Mouse (Mus musculus) fat pad, adult 2 months (tissue): ENCODE data around the gene Moxd2.

Experiments
- DNase-seq: peaks from one replicate; pipeline ENCODE4 v3.0.0-alpha.2; 2011; ENCODE audit warnings: low read depth, low spot score; ENCODE audit errors: extremely low read depth

Gene Moxd2

DNA sequence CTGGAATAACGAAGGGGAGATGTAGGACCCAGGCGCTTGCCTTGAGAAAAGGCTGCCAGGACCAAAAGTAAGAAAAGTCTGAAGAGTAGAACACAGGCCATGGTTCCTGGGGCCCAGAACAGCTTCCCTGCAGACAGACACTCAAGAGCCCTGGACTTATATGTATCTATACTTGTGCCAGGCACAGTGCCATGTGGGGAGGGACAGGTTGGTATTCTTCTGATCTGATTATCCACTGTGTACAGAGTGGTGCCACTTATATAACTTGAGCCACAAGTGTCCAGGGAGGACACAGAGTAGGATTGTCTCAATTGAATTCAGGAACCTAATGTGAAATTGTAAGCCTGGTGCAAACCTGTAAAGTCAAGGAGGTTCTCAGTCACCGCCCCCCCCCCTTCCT, at the start of gene Moxd2:
TSS of gene Moxd2 (minus strand) at position 101 of the 400 bp plus-strand sequence.
- DNase-seq: no peak

DNA sequence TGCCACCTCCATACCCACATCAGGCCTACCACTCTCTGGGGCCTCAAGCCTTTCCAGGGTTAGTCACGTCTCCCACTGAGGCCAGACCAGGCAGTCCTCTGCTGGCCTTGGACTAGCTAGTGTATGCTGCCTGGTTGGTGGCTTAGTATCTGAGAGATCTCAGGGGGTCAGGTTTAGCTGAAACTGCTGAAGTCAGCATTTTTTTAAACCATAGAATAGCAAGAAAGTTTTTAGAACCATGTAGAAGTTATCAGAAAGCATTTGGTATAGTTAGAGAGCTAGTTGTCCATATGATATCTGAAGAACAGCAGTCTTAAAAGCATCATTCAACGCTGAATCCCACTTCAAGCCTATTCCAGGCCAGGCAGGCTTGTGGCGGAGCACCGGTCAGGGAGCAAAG, 32.7 kb upstream of the Moxd2 start:
- DNase-seq: no peak

DNA sequence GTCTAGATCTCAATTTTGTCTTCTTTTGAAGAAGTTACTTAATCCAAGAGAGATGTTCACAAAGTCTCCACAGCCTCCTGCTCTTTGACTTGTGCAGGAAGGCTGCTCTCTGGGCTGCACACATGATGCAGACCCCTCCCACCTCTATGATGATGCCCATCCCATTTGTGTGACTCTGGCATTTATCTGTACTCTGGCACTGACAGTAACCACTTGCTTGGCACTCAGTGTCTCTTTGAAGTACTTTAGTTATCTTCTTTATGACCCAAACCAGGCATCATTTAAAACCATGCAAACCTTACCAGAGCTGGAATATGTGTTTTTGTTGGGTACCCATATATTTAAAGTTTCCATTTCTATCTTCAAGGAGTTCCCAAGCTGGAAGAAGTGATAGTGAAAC, 13.0 kb upstream of the Moxd2 start, which contains the start of gene Prss58:
TSS of gene Prss58 (minus strand) at position 101 of the 400 bp plus-strand sequence.
- no peak for DNase-seq

DNA sequence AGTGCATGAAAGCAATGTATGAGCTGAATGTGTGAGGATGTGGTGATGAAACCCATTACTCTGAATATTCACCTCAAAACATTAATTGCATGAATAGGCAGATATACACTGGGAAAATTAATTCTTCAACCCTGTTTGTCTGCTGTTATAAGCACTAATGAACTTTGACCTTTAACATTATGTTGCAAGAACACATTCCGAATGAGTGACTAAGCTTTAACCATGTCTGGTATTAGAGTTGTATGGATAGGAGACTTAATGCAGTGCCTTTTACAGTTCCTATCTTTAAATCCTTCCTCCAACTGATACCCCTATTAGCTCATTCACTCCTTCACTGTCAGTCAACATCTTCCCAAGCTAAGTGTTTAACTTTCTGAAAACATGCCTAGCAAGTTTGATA, 7.4 kb upstream of the Moxd2 start:
- no peak for DNase-seq

DNA sequence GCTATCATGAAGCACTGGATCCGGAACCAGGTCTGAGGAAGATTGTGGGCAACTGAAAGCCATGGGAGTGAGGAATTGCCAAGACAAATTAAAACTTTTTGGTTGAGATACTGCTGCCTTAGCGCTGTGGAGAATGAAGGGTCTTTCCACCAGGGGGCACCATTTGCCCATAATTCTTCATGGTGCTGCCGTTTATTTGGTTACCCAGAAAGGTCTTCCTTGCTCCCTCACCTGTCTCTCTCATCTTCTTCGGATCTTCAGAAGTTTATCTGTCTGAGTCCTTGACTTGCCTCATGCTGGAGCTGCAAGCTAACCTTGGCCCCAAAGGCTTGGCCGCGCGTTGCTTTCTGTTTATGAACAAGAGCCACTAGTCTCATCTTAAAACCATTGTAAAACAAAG, 6.3 kb upstream of the Moxd2 start:
- DNase-seq: no peak

DNA sequence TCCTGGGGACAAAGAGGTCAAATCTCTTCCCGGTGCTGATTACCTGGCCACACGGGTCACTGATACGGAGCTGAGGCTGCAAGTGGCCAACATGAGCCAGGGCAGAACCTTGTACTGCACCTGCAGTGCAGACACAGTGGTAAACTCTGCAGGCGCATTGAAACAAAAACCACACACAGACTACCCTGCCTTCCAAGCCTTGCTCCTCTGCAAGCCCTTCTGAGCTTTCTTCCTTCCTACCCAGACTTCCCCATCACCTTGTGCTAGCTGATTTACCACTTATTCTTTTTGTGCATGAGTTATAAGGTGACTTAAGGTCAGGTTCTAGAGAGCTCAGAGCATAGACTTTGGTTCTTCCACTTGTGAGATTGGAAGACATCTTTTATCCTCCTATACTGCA, 4.5 kb upstream of the Moxd2 start:
- DNase-seq: no peak

DNA sequence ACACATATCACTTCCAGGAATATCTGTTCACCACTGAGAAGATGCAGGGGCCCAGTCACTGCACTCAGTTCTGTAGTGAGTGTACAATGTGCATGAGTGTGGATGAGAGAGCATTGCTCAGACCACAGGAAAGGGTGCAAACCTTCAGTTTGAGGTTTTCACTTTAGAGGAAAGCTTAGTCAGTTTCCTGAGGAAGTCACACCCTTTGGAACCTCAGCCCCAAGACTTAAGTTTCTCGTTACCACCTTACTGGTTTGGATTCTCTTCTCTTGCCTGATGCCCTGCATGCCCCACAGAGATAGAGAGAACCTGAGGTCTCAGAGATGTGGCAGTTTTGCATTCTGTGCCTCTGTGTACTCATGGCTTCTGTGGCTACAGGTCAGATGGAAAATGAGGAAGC, 3.7 kb upstream of the Moxd2 start:
- DNase-seq: no peak

DNA sequence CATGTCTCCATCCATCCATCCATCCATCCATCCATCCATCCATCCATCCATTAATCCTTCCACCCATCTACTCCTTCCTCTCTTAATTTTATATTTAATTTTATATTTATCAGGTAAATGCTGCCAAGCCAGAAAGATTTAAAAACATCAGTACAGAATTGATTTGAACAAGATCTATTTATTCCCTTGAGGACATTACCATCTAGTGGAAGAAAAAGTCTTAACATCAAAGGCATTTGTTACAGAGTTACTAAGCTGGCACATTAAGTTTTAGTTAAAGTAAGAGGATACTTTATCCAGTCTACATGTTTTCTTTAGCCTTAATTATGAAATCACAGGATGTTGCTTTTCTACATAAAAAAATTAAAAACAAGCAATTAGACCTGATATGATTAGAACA, 42.0 kb downstream of the Moxd2 start:
- no peak for DNase-seq
